Mouse (Mus musculus): ENCODE measurements around the gene Sec24a.
"Not testable (repeated sequence)": the region's sequence is repeated elsewhere in the genome, so short reads cannot be mapped to it uniquely, and the experiment has no call there.

The Sec24a gene

DNA sequence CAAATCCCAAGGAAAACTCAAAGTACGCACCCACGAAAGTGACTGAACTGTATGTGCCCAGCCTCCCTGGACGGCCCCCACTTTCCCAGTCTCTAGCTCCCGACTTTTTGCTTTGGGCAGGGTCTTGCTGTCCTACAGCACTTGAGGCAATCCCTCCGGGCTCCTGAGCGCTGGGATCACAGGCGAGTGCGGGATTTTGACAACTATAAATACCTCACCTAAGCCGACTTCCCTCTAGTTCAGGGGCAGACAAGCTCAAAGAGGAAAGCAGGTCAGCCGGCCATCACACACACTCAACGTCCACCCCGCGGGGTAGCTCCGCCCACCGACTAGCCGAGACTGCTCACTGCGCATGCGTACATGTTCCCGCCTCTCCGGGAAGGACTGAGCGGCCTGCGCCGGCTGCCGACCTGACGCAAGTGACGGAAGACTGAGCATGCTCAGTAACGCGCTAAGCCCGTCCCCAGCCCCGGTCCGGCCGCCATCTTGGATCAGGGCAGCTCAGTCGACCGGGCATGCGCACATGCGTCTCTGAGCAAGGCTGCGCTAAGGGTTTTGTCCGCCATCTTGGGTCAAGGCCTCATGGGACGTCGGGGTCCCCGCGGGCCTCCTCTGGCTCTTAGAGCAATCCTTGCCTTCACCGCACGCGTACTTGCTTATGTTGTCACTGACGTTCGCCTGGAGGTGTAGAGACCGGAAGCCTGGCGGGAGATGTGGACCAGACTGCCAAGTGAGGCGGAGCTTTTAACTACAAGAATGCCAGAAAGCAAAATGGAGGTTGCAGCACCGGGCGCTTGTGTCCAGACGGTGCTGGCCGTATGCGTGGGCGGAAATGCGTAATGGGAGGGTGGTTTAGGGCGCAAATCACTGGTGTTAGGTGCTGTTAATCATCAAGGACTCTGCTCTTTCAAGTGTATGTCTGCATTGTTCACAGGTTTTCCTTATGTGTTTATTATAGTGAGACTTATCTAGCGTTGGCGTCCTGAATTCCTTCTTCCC, 74.8 kb downstream of the Sec24a start, which contains the start of gene 0610009B22Rik:
TSS of gene 0610009B22Rik (minus strand) at position 545 of the 999 bp plus-strand sequence.
- peak; percentile 100 for DNase-seq (ENCODE audit: low spot score)

DNA sequence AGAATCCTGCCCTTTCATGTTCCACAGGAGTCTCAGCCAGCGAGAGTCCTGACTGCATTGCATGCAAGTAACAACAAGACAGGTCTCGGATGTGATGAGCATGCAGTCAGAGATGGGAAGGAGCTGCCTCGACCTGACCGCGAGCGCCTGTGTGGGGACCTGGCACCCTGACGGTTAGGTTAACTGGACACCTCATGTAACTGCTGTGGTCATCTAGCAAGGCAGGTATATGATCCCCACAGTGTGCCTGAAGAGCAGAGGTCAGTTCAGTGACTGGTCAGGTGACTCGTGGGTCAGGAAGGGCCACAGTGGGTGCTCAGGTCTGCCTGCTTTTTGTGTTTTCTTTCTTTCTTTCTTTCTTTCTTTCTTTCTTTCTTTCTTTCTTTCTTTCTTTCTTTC, 81.5 kb downstream of the Sec24a start:
- DNase-seq (ENCODE audit: low spot score): peak; percentile 39

GRCm38 (mm10) chr11:51681324-51681975, 82.0 kb downstream of the Sec24a start:
- DNase-seq (ENCODE audit: low spot score): peak; percentile 95

DNA sequence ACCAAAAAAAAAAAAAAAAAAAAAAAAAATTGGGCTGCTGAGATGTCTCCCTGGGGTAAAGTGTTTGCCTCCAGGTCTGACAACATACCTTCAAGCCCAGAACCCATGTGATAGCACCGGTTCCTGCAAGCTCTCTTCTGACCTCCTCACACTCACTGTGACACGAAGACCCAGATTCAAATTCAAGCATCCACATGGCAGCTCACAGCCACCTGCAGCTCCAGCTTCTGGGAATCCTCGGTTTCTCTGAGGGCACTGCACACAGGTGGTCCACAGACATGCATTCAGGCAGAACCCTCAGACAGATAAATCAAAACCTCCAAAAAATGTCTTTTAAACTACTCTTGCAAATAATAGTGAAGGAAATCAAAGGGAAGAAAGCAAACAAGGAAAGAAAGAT, 84.0 kb downstream of the Sec24a start:
- DNase-seq (ENCODE audit: low spot score): peak; percentile 31

GRCm38 (mm10) chr11:51677737-51678418, 85.6 kb downstream of the Sec24a start:
- DNase-seq (ENCODE audit: low spot score): peak; percentile 27

DNA sequence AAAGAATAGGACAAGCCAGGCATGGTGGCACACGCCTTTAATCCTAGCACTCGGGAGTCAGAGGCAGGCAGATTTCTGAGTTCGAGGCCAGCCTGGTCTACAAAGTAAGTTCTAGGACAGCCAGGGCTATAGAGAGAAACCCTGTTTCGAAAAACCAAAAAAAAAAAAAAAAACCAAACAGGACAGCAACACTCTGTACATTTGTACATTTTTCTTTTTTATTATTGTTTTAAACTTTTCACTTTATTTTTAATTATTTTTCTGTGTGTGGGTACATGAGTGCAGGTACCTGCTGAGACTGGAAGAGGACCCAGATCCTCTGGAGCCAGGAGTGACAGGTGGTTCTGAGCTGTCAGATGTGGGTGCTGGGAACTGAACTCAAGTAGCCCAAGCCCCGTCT, 88.0 kb downstream of the Sec24a start:
- peak; percentile 27 for DNase-seq (ENCODE audit: low spot score)

DNA sequence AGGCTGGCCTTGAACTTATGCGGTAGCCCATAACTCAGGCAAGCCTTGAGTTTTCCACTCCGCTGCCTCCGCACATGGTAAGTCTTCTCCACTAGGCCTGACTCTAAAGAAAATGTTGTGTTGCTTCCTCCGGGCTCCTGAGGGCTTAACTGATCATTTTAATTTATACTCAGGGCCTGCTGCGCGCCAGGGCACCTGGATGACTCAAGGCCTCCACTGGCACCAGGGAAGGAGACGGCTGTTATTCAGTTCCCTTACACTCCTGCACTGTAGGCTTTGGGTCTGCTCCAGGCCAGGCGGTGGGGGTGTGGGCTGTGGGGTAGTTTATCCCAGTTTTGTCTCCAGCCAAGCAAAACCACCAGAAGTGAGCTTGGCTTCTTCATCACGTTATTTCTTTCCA, 90.1 kb downstream of the Sec24a start:
- DNase-seq (ENCODE audit: low spot score): peak; percentile 47

GRCm38 (mm10) chr11:51671376-51671775, 92.1 kb downstream of the Sec24a start:
- DNase-seq (ENCODE audit: low spot score): peak; percentile 36

DNA sequence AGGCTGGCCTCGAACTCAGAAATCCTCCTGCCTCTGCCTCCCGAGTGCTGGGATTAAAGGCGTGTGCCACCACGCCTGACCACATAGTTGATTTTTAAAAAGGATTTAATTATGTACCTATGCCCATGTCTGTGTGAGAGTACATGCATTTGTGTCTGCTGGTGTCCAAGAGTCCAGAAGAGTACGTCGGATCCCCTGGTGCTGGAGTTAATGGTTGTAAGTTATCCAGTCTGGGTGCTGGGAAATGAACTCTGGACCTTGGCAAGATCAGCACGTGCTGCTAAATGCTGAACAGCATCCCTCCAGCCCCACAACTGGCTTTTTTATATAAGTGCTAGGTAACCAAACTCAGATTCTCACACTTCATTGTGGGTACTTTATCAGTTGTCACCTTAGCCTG, 92.6 kb downstream of the Sec24a start:
- peak; percentile 12 for DNase-seq (ENCODE audit: low spot score)

- DNase-seq (ENCODE audit: low spot score): not testable (repeated sequence)
Measured at GRCm38 (mm10) chr11:51664747-51665146, 98.7 kb downstream of the Sec24a start.

DNA sequence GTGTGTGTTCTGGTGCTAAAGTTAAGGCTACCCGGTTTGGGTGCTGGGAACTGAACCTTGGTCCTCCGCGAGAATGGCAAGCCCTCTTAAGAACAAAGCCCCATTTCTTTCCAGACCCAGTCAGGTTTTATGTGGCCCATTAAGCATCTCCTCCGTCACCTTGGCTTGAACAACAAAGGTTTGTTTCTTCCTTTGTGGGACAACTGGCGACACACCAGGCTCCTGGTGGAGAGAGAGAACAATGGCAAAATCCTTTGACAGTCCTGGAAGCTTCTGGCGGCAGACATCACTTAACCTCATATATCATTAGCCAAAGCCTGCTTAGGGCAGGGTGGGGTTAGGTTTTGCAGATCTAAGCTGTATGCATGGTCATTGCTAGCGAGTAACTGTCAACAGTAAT, 100.8 kb downstream of the Sec24a start:
- no peak for DNase-seq (ENCODE audit: low spot score)

GRCm38 (mm10) chr11:51661867-51662365, 101.5 kb downstream of the Sec24a start:
- no peak for DNase-seq (ENCODE audit: low spot score)

- no peak for DNase-seq (ENCODE audit: low spot score)
Measured at GRCm38 (mm10) chr11:51658705-51659104, 104.7 kb downstream of the Sec24a start.

GRCm38 (mm10) chr11:51658291-51658690, 105.1 kb downstream of the Sec24a start:
- DNase-seq (ENCODE audit: low spot score): no peak

- DNase-seq (ENCODE audit: low spot score): no peak
Measured at GRCm38 (mm10) chr11:51656798-51657521, 106.5 kb downstream of the Sec24a start.

- DNase-seq (ENCODE audit: low spot score): no peak
Measured at GRCm38 (mm10) chr11:51654891-51655290, 108.5 kb downstream of the Sec24a start.

GRCm38 (mm10) chr11:51653736-51654135, 109.7 kb downstream of the Sec24a start:
- DNase-seq (ENCODE audit: low spot score): no peak

- DNase-seq (ENCODE audit: low spot score): no peak
Measured at GRCm38 (mm10) chr11:51652889-51653418, 110.5 kb downstream of the Sec24a start.

- peak; percentile 80 for DNase-seq (ENCODE audit: low spot score)
Measured at GRCm38 (mm10) chr11:51650691-51651515, 112.5 kb downstream of the Sec24a start, which contains the start of the genes N4bp3 and D930048N14Rik. N4bp3 (minus strand) TSS chr11:51650842. D930048N14Rik (plus strand) TSS chr11:51650954.

GRCm38 (mm10) chr11:51650261-51650660, 113.2 kb downstream of the Sec24a start:
- DNase-seq (ENCODE audit: low spot score): no peak

All from testis, postnatal 10 days (tissue).